In the genomic region with DNA sequence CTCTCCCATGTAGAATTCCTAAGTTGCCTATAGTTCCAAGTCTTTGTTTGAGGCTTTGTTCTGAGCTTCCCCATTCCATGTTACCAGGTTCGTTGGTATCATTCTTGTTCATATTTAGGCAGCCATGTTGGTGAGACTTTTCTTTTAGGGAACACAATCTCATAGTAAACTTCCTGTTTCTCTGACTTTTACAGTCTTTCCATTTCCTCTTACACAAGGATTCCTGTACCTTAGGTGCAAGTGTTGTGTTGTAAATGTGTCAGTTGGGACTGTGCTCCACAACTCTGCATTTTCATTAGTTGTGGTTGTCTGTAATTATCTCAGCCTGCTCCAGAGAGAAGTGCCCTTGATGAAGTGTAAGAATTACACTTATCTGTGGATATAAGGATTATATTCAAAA, we compare ENCODE assay signal across 23 mouse cellular contexts.
"Had no signal": no experiment of that assay in that cellular context is flagged by ENCODE, and none has a peak within 500 bp of the region (broad histone marks: within the 10 kb centered on the region; RNA-seq: fewer than 3 reads in every experiment).

No protein-coding gene starts in this region.

- ATAC-seq: hindbrain, postnatal 0 days; intestine, embryonic 16.5 days; liver, embryonic 12.5 days had no signal

- DNase-seq: gastrocnemius, postnatal 14 days; gastrocnemius, postnatal 36 days; heart, adult 18-20 months; heart, postnatal 10 days; heart, postnatal 4 days; kidney, adult 11 months; kidney, adult 2 months; kidney, adult 9 months; kidney, postnatal 14 days; kidney, postnatal 36 days; left cerebral cortex, postnatal 4 days had no signal

- H3K4me3 ChIP-seq: hindbrain, embryonic 13.5 days; hindbrain, embryonic 15.5 days; kidney, embryonic 15.5 days; layer of hippocampus, adult 2 months; limb, embryonic 13.5 days; limb, embryonic 15.5 days; liver, embryonic 12.5 days had no signal

- H3K27me3 ChIP-seq: hindbrain, embryonic 13.5 days; hindbrain, embryonic 15.5 days; kidney, embryonic 15.5 days; limb, embryonic 13.5 days; limb, embryonic 15.5 days; liver, embryonic 12.5 days had no signal

- H3K9ac ChIP-seq: hindbrain, embryonic 13.5 days; hindbrain, embryonic 15.5 days; kidney, embryonic 15.5 days; limb, embryonic 13.5 days; limb, embryonic 15.5 days; liver, embryonic 12.5 days; liver, embryonic 14.5 days had no signal

- H3K4me1 ChIP-seq: hindbrain, embryonic 13.5 days; hindbrain, embryonic 15.5 days; limb, embryonic 13.5 days; limb, embryonic 15.5 days; liver, embryonic 12.5 days had no signal

- H3K27ac ChIP-seq: hindbrain, embryonic 13.5 days; hindbrain, embryonic 15.5 days; hindbrain, postnatal 0 days; kidney, embryonic 15.5 days; kidney, postnatal 0 days; layer of hippocampus, adult 2 months; limb, embryonic 13.5 days; limb, embryonic 15.5 days; liver, embryonic 12.5 days; liver, embryonic 14.5 days had no signal

- H3K36me3 ChIP-seq: hindbrain, embryonic 13.5 days; hindbrain, embryonic 15.5 days; kidney, embryonic 15.5 days; limb, embryonic 13.5 days; limb, embryonic 15.5 days; liver, embryonic 12.5 days had no signal

- H3K4me2 ChIP-seq: heart, embryonic 11.5 days; hindbrain, embryonic 13.5 days; hindbrain, embryonic 15.5 days; kidney, embryonic 15.5 days; limb, embryonic 13.5 days; limb, embryonic 15.5 days; liver, embryonic 12.5 days had no signal

- H3K9me3 ChIP-seq: hindbrain, embryonic 13.5 days; hindbrain, embryonic 15.5 days; kidney, embryonic 15.5 days; limb, embryonic 13.5 days; limb, embryonic 15.5 days; liver, embryonic 12.5 days had no signal
